Mouse (Mus musculus) c-Kit-positive CD71-positive TER-119-positive erythroid progenitor cells, embryonic 14.5 days (primary cell): ENCODE measurements around the gene Sh3pxd2b.

Experiments used
- DNase-seq: peaks from one replicate; pipeline ENCODE4 v3.0.0-alpha.2; 2013; ENCODE audit warnings: low spot score

Sh3pxd2b gene

GRCm38 (mm10) chr11:32340476-32341473 is 6.8 kb upstream of the Sh3pxd2b start:
- peak; percentile 54 for DNase-seq

- DNase-seq: peak; percentile 42
These were observed 4.8 kb upstream of the Sh3pxd2b start for GRCm38 (mm10) chr11:32342770-32343191.

GRCm38 (mm10) chr11:32343350-32343749 is 4.3 kb upstream of the Sh3pxd2b start:
- no peak for DNase-seq

GRCm38 (mm10) chr11:32345504-32346297 is 1.9 kb upstream of the Sh3pxd2b start:
- no peak for DNase-seq

GRCm38 (mm10) chr11:32347264-32347606 is 385 bp upstream of the Sh3pxd2b start:
- DNase-seq: no peak

- DNase-seq: no peak
These were observed 1.0 kb downstream of the Sh3pxd2b start for GRCm38 (mm10) chr11:32348433-32349283.

- DNase-seq: no peak
These were observed 1.8 kb downstream of the Sh3pxd2b start for GRCm38 (mm10) chr11:32349284-32349953.

- no peak for DNase-seq
These were observed 5.3 kb downstream of the Sh3pxd2b start for GRCm38 (mm10) chr11:32352946-32353345.

- no peak for DNase-seq
These were observed 7.8 kb downstream of the Sh3pxd2b start for GRCm38 (mm10) chr11:32355377-32355776.

GRCm38 (mm10) chr11:32357686-32358085 is 10.1 kb downstream of the Sh3pxd2b start:
- no peak for DNase-seq

GRCm38 (mm10) chr11:32358399-32358798 is 10.8 kb downstream of the Sh3pxd2b start:
- DNase-seq: no peak

GRCm38 (mm10) chr11:32359566-32359965 is 11.9 kb downstream of the Sh3pxd2b start:
- DNase-seq: no peak

- no peak for DNase-seq
These were observed 14.2 kb downstream of the Sh3pxd2b start for GRCm38 (mm10) chr11:32361774-32362173.

GRCm38 (mm10) chr11:32363188-32363587 is 15.6 kb downstream of the Sh3pxd2b start:
- DNase-seq: no peak

GRCm38 (mm10) chr11:32363610-32364220 is 16.1 kb downstream of the Sh3pxd2b start:
- no peak for DNase-seq

GRCm38 (mm10) chr11:32364375-32364774 is 16.8 kb downstream of the Sh3pxd2b start:
- DNase-seq: no peak

- no peak for DNase-seq
These were observed 17.9 kb downstream of the Sh3pxd2b start for GRCm38 (mm10) chr11:32365498-32365897.

- no peak for DNase-seq
These were observed 19.4 kb downstream of the Sh3pxd2b start for GRCm38 (mm10) chr11:32367056-32367455.

- DNase-seq: no peak
These were observed 21.4 kb downstream of the Sh3pxd2b start for GRCm38 (mm10) chr11:32368986-32369385.

GRCm38 (mm10) chr11:32370881-32371280 is 23.3 kb downstream of the Sh3pxd2b start:
- no peak for DNase-seq
